Mouse (Mus musculus) liver, embryonic 15.5 days (tissue): ENCODE results near the gene Arhgdia. TPM values are rescaled to one million over a fixed set of nuclear protein-coding genes. Genes with fewer than 3 reads are reported as not detected.

Experiments used
- ATAC-seq: fragments of 200-750 bp; cut with Nextera tagmentation; 2 replicates; pipeline ENCODE4 v1.8.0; 2017; ENCODE audit warnings: moderate number of reproducible peaks, mild to moderate bottlenecking, moderate library complexity; ENCODE audit not compliant: insufficient read depth
- H3K27ac ChIP-seq: fragments of 300-500 bp; sonication (generic); replicated peaks from 2 replicates; pipeline ENCODE4 v1.5.1; 2015; ENCODE audit warnings: mild to moderate bottlenecking, inconsistent platforms
- H3K27me3 ChIP-seq: fragments of 300-500 bp; sonication (generic); 2 replicates; pipeline ENCODE4 v1.6.1; 2015; ENCODE audit warnings: mild to moderate bottlenecking, inconsistent platforms
- H3K36me3 ChIP-seq: fragments of 300-500 bp; sonication (generic); replicated peaks from 2 replicates; pipeline ENCODE4 v1.6.1; 2015; ENCODE audit warnings: moderate library complexity, mild to moderate bottlenecking, inconsistent platforms
- H3K4me1 ChIP-seq: fragments of 300-500 bp; sonication (generic); replicated peaks from 2 replicates; pipeline ENCODE4 v1.6.1; 2015; ENCODE audit warnings: inconsistent platforms
- H3K4me2 ChIP-seq: fragments of 300-500 bp; sonication (generic); 2 replicates; pipeline ENCODE4 v1.6.1; 2015; ENCODE audit warnings: moderate library complexity, mild to moderate bottlenecking, inconsistent platforms
- H3K4me3 ChIP-seq: fragments of 300-500 bp; sonication (generic); replicated peaks from 2 replicates; pipeline ENCODE4 v1.5.1; 2015; ENCODE audit warnings: mild to moderate bottlenecking, inconsistent platforms
- H3K9ac ChIP-seq: fragments of 300-500 bp; sonication (generic); 2 replicates; pipeline ENCODE4 v1.6.1; 2015; ENCODE audit warnings: moderate library complexity, mild to moderate bottlenecking, inconsistent platforms
- H3K9me3 ChIP-seq: fragments of 300-500 bp; sonication (generic); replicated peaks from 2 replicates; pipeline ENCODE4 v1.6.1; 2016; ENCODE audit warnings: inconsistent platforms
- WGBS: fragments of 180-500 bp; shearing (Covaris S2); methylation state at CpG from one replicate; pipeline ENCODE4 v1.1.7; 2015; ENCODE audit warnings: mixed read lengths; ENCODE audit not compliant: insufficient replicate concordance; 5-methylcytosine and 5-hydroxymethylcytosine counted together
- polyA plus RNA-seq: library from polyadenylated mRNA; unstranded; fragments of >200 nt; fragmentation: Nextera tagmentation; extraction: Ambion mirVana; gene quantifications from 2 replicates; pipeline ENCODE4 v1.2.1, GENCODE M21; 2015

The Arhgdia gene
- polyA plus RNA-seq, 1 experiment from 2014 or later, result 222 TPM

GRCm38 (mm10) chr11:120612763-120613162 lies 31.3 kb upstream of the Arhgdia start:
- WGBS, result 40% methylated on average over 6 of the region's 6 CpGs
- Histone ChIP-seq H3K4me2 (no peak overlapping the region), H3K9ac (no peak overlapping the region), H3K27ac (no peak overlapping the region), H3K36me3 (peaks cover 60% of the 10 kb centered on the region), H3K27me3 (peaks cover 12% of the 10 kb centered on the region), H3K9me3 (no peaks in the 10 kb centered on the region), H3K4me3 (no peak overlapping the region), H3K4me1 (peaks cover 53% of the 10 kb centered on the region)
- no peak for ATAC-seq

- no peak overlapping the region for H3K4me3 ChIP-seq
- no peak overlapping the region for H3K4me2 ChIP-seq
- H3K4me1 ChIP-seq, result peaks cover 35% of the 10 kb centered on the region
- H3K36me3 ChIP-seq, result peaks cover 62% of the 10 kb centered on the region
- H3K27me3 ChIP-seq, result peaks cover 18% of the 10 kb centered on the region
- H3K9me3 ChIP-seq, result no peaks in the 10 kb centered on the region
- ATAC-seq, result no peak
- no peak overlapping the region for H3K9ac ChIP-seq
- H3K27ac ChIP-seq, result no peak overlapping the region
- WGBS, result 75% methylated on average over 9 of the region's 9 CpGs
Measured at GRCm38 (mm10) chr11:120610477-120611046, 29.1 kb upstream of the Arhgdia start.

DNA sequence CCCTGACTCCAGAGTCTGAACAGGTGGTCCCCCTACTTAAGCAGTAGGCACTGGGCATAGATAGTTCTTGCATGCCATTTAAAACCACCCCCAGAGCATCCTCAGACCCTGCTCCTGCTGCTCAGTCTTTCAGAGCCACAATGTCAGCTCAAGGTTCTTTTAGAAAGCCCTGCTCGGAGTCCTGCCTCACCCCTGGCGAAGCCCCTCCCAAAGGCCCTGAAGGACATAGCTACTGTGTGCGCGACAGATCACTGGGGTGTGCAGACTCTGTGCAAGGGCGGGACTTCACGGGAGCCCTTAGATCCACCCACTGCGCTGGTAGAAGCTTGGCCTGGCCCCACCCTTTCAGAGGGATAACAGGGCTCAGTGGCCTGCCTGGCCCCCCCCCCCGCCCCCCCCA lies 27.8 kb upstream of the Arhgdia start:
- Histone ChIP-seq H3K27ac (no peak overlapping the region), H3K4me2 (peak overlapping the region; percentile 60), H3K9ac (peak overlapping the region; percentile 26; the same call in 1 of the 2 replicates), H3K4me3 (peak overlapping the region; percentile 38; the same call in 1 of the 2 replicates), H3K4me1 (peaks cover 33% of the 10 kb centered on the region), H3K27me3 (peaks cover 18% of the 10 kb centered on the region), H3K9me3 (no peaks in the 10 kb centered on the region), H3K36me3 (peaks cover 62% of the 10 kb centered on the region)
- 25% methylated on average over 8 of the region's 8 CpGs for WGBS
- peak; percentile 45; the same call in 1 of the 2 replicates for ATAC-seq

DNA sequence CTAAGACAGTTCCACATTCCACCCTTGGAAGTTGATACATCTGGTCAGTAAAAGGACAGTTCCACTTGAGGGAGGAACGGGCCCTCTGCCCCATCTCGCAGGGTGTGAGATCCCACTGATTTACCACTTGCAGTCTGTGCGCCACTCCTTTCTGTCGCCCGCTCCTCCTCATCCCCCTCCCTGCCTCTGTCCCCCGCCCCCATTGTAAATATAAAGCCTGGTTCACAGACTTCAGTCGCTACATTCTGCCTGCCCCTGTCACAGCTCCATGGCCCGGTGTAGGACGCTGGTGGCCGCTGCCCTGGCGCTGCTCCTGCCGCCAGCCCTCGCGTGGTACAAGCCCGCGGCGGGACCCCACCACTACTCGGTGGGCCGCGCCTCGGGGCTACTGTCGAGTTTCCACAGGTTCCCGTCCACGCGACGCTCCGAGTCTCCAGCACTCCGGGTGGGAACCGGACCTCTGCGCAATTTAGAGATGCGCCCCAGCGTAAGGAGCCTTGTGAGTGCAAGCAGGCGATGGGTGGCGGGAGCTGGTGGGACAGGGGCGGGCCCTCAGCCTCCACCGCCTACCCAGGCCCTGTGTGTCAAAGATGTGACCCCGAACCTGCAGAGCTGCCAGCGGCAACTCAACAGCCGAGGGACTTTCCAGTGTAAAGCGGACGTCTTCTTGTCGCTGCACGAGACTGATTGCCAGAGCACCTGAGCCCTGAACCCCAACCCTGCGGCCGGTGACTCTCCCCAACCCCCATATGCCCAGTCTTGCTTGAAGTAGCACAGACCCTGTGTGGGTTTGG lies 27.0 kb upstream of the Arhgdia start, which contains the start of gene Npb:
Gene Npb, plus strand, starts transcription at position 237 of the 794 bp plus-strand sequence.
- peak within 1 kb of the TSS; percentile 57; the same call in 1 of the 2 replicates for H3K27ac ChIP-seq

DNA sequence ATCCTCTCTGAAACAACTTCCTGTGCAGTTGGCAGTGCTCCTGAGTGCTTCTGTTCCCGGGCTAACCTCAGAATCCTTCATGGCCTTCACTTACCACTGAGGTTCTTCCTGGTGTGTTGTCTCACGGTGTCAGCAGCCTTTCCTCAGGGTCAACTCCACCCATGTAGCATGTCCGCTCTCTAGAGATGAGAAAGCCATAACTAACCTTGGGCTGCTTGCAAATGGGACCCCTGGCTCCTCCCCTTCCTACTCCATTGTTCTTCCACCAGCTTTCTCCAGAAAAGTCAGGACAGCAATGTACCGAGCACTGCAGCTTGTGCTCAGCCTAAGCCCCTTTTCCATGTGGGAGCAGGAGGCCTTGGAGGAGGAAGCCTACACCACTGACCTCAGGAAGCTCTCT lies 25.3 kb upstream of the Arhgdia start:
- peaks cover 49% of the 10 kb centered on the region for H3K4me1 ChIP-seq
- peaks cover 63% of the 10 kb centered on the region for H3K36me3 ChIP-seq
- no peak overlapping the region for H3K4me3 ChIP-seq
- H3K27me3 ChIP-seq, result peaks cover 18% of the 10 kb centered on the region
- H3K27ac ChIP-seq, result no peak overlapping the region
- H3K9me3 ChIP-seq, result no peaks in the 10 kb centered on the region
- no peak overlapping the region for H3K9ac ChIP-seq
- WGBS, result 66% methylated on average over 4 of the region's 4 CpGs
- ATAC-seq, result no peak
- H3K4me2 ChIP-seq, result no peak overlapping the region

More for the DNA sequence above, 27.0 kb upstream of the Arhgdia start, which contains the start of gene Npb:
- Histone ChIP-seq H3K4me1 (peaks cover 39% of the 10 kb centered on the region), H3K4me3 (peak within 1 kb of the TSS; percentile 38), H3K9ac (peak within 1 kb of the TSS; percentile 26; the same call in 1 of the 2 replicates), H3K27me3 (peaks cover 18% of the 10 kb centered on the region), H3K36me3 (peaks cover 62% of the 10 kb centered on the region), H3K4me2 (peak within 1 kb of the TSS; percentile 60), H3K9me3 (no peaks in the 10 kb centered on the region)
- WGBS, result 21% methylated on average over 45 of the region's 45 CpGs
- peak; percentile 16; the same call in 1 of the 2 replicates for ATAC-seq

GRCm38 (mm10) chr11:120605667-120606066 lies 24.2 kb upstream of the Arhgdia start:
- Histone ChIP-seq H3K4me3 (no peak overlapping the region), H3K4me1 (peaks cover 53% of the 10 kb centered on the region), H3K9ac (no peak overlapping the region), H3K9me3 (no peaks in the 10 kb centered on the region), H3K27me3 (peaks cover 18% of the 10 kb centered on the region), H3K27ac (no peak overlapping the region), H3K36me3 (peaks cover 60% of the 10 kb centered on the region), H3K4me2 (no peak overlapping the region)
- 80% methylated on average over 7 of the region's 7 CpGs for whole genome bisulfite sequencing
- no peak for ATAC-seq

DNA sequence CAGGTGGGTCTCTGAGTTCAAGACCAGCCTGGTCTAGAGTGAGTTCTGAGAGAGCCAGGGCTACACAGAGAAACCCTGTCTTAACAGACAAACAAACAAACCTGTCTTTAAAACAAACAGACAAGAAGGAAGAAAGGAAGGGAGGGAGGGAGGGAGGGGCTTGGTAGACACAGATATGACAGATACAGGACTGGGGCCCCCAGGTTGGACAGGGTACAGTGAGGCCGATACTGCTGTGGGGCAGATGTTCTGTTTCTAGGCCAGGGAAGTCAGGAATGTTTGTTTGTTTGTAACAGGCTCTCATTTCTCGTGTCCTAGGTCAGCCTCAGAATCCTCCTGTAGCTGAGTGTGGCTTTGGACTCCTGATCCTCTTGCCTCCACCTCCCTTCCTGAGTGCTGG lies 22.1 kb upstream of the Arhgdia start:
- peaks cover 12% of the 10 kb centered on the region for H3K27me3 ChIP-seq
- ATAC-seq, result peak; percentile 50; the same call in 1 of the 2 replicates
- peaks cover 60% of the 10 kb centered on the region for H3K4me1 ChIP-seq
- H3K36me3 ChIP-seq, result peaks cover 52% of the 10 kb centered on the region
- H3K4me2 ChIP-seq, result peak overlapping the region; percentile 54
- H3K9ac ChIP-seq, result peak overlapping the region; percentile 33; the same call in 1 of the 2 replicates
- peak overlapping the region; percentile 64 for H3K27ac ChIP-seq
- WGBS, result 13% methylated on average over 2 of the region's 2 CpGs
- H3K4me3 ChIP-seq, result no peak overlapping the region
- no peaks in the 10 kb centered on the region for H3K9me3 ChIP-seq

GRCm38 (mm10) chr11:120600716-120601115 lies 19.3 kb upstream of the Arhgdia start:
- Histone ChIP-seq H3K27ac (0 out of 2 replicates have a peak overlapping the region, but pooled peaks have one; percentile 3), H3K36me3 (peaks cover 65% of the 10 kb centered on the region), H3K9me3 (no peaks in the 10 kb centered on the region), H3K9ac (no peak overlapping the region), H3K4me3 (no peak overlapping the region), H3K4me2 (no peak overlapping the region), H3K4me1 (peaks cover 76% of the 10 kb centered on the region), H3K27me3 (no peaks in the 10 kb centered on the region)
- ATAC-seq, result no peak
- WGBS, result 80% methylated on average over 3 of the region's 3 CpGs

GRCm38 (mm10) chr11:120598990-120599549 lies 17.6 kb upstream of the Arhgdia start:
- Histone ChIP-seq H3K9me3 (no peaks in the 10 kb centered on the region), H3K27ac (peak overlapping the region; percentile 97), H3K36me3 (peaks cover 64% of the 10 kb centered on the region), H3K27me3 (no peaks in the 10 kb centered on the region), H3K4me3 (peak overlapping the region; percentile 99), H3K4me2 (peak overlapping the region; percentile 95), H3K9ac (peak overlapping the region; percentile 66), H3K4me1 (peaks cover 77% of the 10 kb centered on the region)
- WGBS, result 42% methylated on average over 17 of the region's 17 CpGs
- ATAC-seq, result no peak

DNA sequence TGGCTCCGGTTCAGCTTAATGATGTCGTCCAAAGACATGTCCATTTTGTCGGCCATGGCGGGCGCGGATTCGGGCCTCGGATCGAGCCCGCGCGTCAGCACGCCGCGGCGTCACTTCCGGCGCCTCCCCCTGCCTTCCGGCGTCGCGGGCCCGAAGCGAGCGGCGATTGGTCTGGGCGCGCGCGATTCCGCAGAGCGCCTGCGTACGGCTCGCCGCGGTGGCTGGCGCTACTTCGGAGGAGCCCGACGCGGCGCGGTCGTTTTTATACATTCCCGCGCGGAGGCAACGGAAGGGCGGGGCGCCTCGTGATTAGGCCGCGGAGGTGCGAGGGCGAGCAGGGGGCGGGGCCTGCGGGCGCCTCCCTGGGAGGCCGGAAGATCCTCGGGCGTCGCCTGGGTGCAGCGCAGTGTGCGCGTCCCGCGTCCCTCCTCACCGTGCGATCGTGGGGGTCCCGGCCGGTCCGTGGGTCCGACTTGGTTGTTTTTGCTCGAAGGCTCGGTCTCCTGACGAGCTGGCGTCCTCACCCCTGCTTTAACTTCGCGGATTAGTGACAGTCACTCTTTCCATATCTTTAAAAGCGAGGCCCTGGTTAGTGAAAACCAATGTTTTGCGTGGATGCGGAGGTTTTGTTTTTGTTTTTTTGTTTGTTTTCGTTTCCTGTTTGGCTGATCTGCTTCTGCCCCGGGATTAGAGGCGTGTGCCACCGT lies 17.0 kb upstream of the Arhgdia start, which contains the start of the genes Alyref and Anapc11:
Gene Alyref, minus strand, starts transcription at position 83 of the 707 bp plus-strand sequence.
Gene Anapc11, plus strand, starts transcription at position 139 of the 707 bp plus-strand sequence.
- H3K4me1 ChIP-seq, result peaks cover 71% of the 10 kb centered on the region
- WGBS, result under 1% methylated on average over 88 of the region's 88 CpGs

More for the DNA sequence above, 17.0 kb upstream of the Arhgdia start, which contains the start of the genes Alyref and Anapc11:
- Histone ChIP-seq H3K27me3 (no peaks in the 10 kb centered on the region), H3K4me3 (peak within 1 kb of the TSS; percentile 99), H3K9me3 (no peaks in the 10 kb centered on the region), H3K4me2 (peak within 1 kb of the TSS; percentile 95), H3K9ac (peak within 1 kb of the TSS; percentile 98), H3K27ac (peak within 1 kb of the TSS; percentile 97), H3K36me3 (peaks cover 64% of the 10 kb centered on the region)
- ATAC-seq, result peak; percentile 98
